ENCODE assay signal across 27 mouse cellular contexts in genomic region chr4:104587826-104588225, GRCm38 (mm10).
A peak's percentile ranks its signal among the peaks of the same experiment; 100 is the strongest.
DNase-seq lines count a peak whose midpoint lies in the region; ATAC-seq and TF ChIP-seq lines count a peak whose summit lies in the region.
"Had no signal": no experiment of that assay in that cellular context is flagged by ENCODE, and none has a peak within 500 bp of the region (broad histone marks: within the 10 kb centered on the region; RNA-seq: fewer than 3 reads in every experiment).

No protein-coding gene starts in this region.

- no peaks in the 10 kb centered on the region for H3K9me3 ChIP-seq in liver, embryonic 11.5 days (ENCODE audit: control insufficient read depth, low read length)
- H3K9me3 ChIP-seq: embryonic facial prominence, embryonic 13.5 days; embryonic facial prominence, embryonic 15.5 days; forebrain, embryonic 10.5 days; forebrain, embryonic 12.5 days had no signal

- H3K79me2 ChIP-seq in liver, adult 2 months (ENCODE audit: control insufficient read depth, insufficient read depth, low read length), result no peaks in the 10 kb centered on the region

- no peak for TF ChIP-seq CTCF in kidney, adult 2 months (conservative IDR thresholded peaks at IDR 0.05; ENCODE audit: insufficient read depth, insufficient read length, low read depth, low read length)
- no peak for TF ChIP-seq CTCF in liver, adult 2 months (IDR thresholded peaks at IDR 0.05; ENCODE audit: low read depth, low read length)

- H3K4me2 ChIP-seq in liver, embryonic 11.5 days, result no peak overlapping the region
- H3K4me2 ChIP-seq: embryonic facial prominence, embryonic 13.5 days; embryonic facial prominence, embryonic 15.5 days; forebrain, embryonic 12.5 days had no signal

- 30% methylated on average over 2 of the region's 2 CpGs for WGBS in kidney, adult 2 months
- 57% methylated on average over 2 of the region's 2 CpGs for WGBS in liver, adult 2 months
- 60% methylated on average over 2 of the region's 2 CpGs for WGBS in liver, embryonic 11.5 days

- TF ChIP-seq POLR2A in kidney, adult 2 months (IDR thresholded peaks at IDR 0.05; ENCODE audit: low read depth, low read length), result no peak
- TF ChIP-seq POLR2A in liver, adult 2 months (IDR thresholded peaks at IDR 0.05; ENCODE audit: extremely low read depth, insufficient read depth, low read length), result no peak

- H3K27ac ChIP-seq in kidney, adult 2 months (ENCODE audit: insufficient read depth, low read depth, low read length), result no peak overlapping the region
- H3K27ac ChIP-seq in liver, adult 2 months (replicated peaks; ENCODE audit: insufficient read depth, low read depth, low read length), result no peak overlapping the region
- H3K27ac ChIP-seq in liver, embryonic 11.5 days (ENCODE audit: low read depth, low read length), result no peak overlapping the region
- H3K27ac ChIP-seq: embryonic facial prominence, embryonic 13.5 days; embryonic facial prominence, embryonic 15.5 days; forebrain, embryonic 10.5 days; forebrain, embryonic 12.5 days had no signal

- ATAC-seq in liver, embryonic 11.5 days (replicated peaks; ENCODE audit: low FRiP score), result no peak
- ATAC-seq: CD4-positive, CD25-positive, alpha-beta regulatory T cell, adult 4 months; forebrain, embryonic 14.5 days had no signal

- no peaks in the 10 kb centered on the region for H3K36me3 ChIP-seq in kidney, adult 2 months (ENCODE audit: control insufficient read depth, insufficient read depth, low read length)
- H3K36me3 ChIP-seq in liver, adult 2 months (ENCODE audit: control insufficient read depth, insufficient read depth, low read length), result no peaks in the 10 kb centered on the region
- no peaks in the 10 kb centered on the region for H3K36me3 ChIP-seq in liver, embryonic 11.5 days (ENCODE audit: control insufficient read depth, insufficient read depth, low read length)
- H3K36me3 ChIP-seq: embryonic facial prominence, embryonic 13.5 days; embryonic facial prominence, embryonic 15.5 days; forebrain, embryonic 10.5 days; forebrain, embryonic 12.5 days; G1E had no signal

- H3K27me3 ChIP-seq in kidney, adult 2 months (replicated peaks; ENCODE audit: control insufficient read depth, insufficient read depth, low read length), result no peaks in the 10 kb centered on the region
- no peaks in the 10 kb centered on the region for H3K27me3 ChIP-seq in liver, adult 2 months (ENCODE audit: control insufficient read depth, insufficient read depth, low read length)
- H3K27me3 ChIP-seq in liver, embryonic 11.5 days (replicated peaks; ENCODE audit: control insufficient read depth, insufficient read depth, low read length), result no peaks in the 10 kb centered on the region
- H3K27me3 ChIP-seq: CH12.LX; embryonic facial prominence, embryonic 13.5 days; embryonic facial prominence, embryonic 15.5 days; forebrain, embryonic 12.5 days had no signal

- peak; percentile 3 for DNase-seq in kidney, adult 2 months
- no peak for DNase-seq in kidney, postnatal 4 days
- peak; percentile 4 for DNase-seq in kidney, postnatal 14 days
- DNase-seq in kidney, adult 18-20 months, result no peak
- peak; percentile 12 for DNase-seq in liver, adult 2 months (ENCODE audit: extremely low read depth, low read depth, low spot score)
- no peak for DNase-seq in liver, embryonic 11.5 days (ENCODE audit: low spot score)
- DNase-seq in Muller cell, postnatal 12 days (ENCODE audit: inconsistent ontology term), result peak; percentile 71
- DNase-seq: adrenal gland, adult 2 months; adrenal gland, postnatal 10 days; adrenal gland, postnatal 25 days; B cell, adult 2 months; cerebellum, adult 11 months; cerebellum, adult 18-20 months; cerebellum, adult 8-10 months; cerebellum, adult 9-11 months; cerebellum, postnatal 14 days; cerebellum, postnatal 36 days; embryo, embryonic 11 days had no signal

- H3K4me3 ChIP-seq in kidney, adult 2 months (ENCODE audit: insufficient read depth, low read depth, low read length), result no peak overlapping the region
- no peak overlapping the region for H3K4me3 ChIP-seq in liver, adult 2 months (ENCODE audit: insufficient read depth, low read depth, low read length)
- H3K4me3 ChIP-seq in liver, embryonic 11.5 days (ENCODE audit: low read depth, low read length), result no peak overlapping the region
- H3K4me3 ChIP-seq: embryonic facial prominence, embryonic 13.5 days; embryonic facial prominence, embryonic 15.5 days; erythroblast, embryonic 14.5 days; forebrain, embryonic 10.5 days; forebrain, embryonic 12.5 days had no signal

- H3K4me1 ChIP-seq in kidney, adult 2 months (ENCODE audit: control insufficient read depth, insufficient read depth, low read length), result no peaks in the 10 kb centered on the region
- no peaks in the 10 kb centered on the region for H3K4me1 ChIP-seq in liver, adult 2 months (ENCODE audit: control insufficient read depth, insufficient read depth, low read length)
- no peaks in the 10 kb centered on the region for H3K4me1 ChIP-seq in liver, embryonic 11.5 days (replicated peaks; ENCODE audit: control insufficient read depth, insufficient read depth, low read length)

- no peak overlapping the region for H3K9ac ChIP-seq in liver, adult 2 months (ENCODE audit: low read depth, low read length)
- H3K9ac ChIP-seq in liver, embryonic 11.5 days (ENCODE audit: low read depth, low read length), result no peak overlapping the region
- H3K9ac ChIP-seq: embryonic facial prominence, embryonic 13.5 days; embryonic facial prominence, embryonic 15.5 days; forebrain, embryonic 12.5 days had no signal

Comparison
In these comparisons a context has a peak if more than half of its experiments do, and no peak if none do; other contexts are left out.
1. DNase-seq: peak in kidney, adult 2 months (single experiment), kidney, postnatal 14 days (single experiment), liver, adult 2 months (single experiment) and Muller cell, postnatal 12 days (single experiment); none in kidney, postnatal 4 days (0 of 2), kidney, adult 18-20 months (single experiment) and liver, embryonic 11.5 days (single experiment).